Mouse (Mus musculus): ENCODE data around the gene Tkt. TPM values are rescaled to one million over a fixed set of nuclear protein-coding genes. Genes with fewer than 3 reads are reported as not detected.

Tkt gene
- polyA plus RNA-seq, 1 experiment from 2014 or later: 206 TPM

DNA sequence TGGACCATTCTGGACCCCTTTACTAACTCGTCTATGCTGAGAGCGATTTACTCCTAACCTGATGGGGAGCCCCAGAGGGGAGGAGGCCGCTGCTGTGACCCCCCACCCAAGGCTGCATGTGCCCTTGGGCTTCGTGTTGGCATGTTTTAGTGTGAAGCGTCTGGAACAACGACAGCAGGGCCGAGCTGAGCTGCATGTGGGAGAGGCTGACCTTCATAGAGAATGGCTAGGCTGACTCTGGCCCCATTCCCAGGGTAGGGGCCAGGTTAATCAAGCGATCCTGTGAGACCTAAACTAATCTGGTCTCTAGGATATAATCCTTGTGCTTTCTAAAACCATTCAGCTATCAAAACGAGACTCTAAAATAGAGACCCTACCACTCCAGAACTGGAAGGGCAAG is 9.6 kb downstream of the Tkt start:
- no peak overlapping the region for H3K4me2 ChIP-seq
- H3K36me3 ChIP-seq: peaks cover 47% of the 10 kb centered on the region
- no peak for ATAC-seq (ENCODE audit: insufficient number of reproducible peaks, low FRiP score, low TSS enrichment, low read depth)
- H3K4me1 ChIP-seq: peaks cover 5% of the 10 kb centered on the region; the same call in 1 of the 2 replicates
- H3K27me3 ChIP-seq: no peaks in the 10 kb centered on the region
- no peak overlapping the region for H3K4me3 ChIP-seq
- H3K9me3 ChIP-seq: no peaks in the 10 kb centered on the region
- 71% methylated on average over 9 of the region's 9 CpGs for WGBS
- H3K9ac ChIP-seq: no peak overlapping the region
- no peak overlapping the region for H3K27ac ChIP-seq

- Histone ChIP-seq H3K9me3 (no peaks in the 10 kb centered on the region), H3K27ac (no peak overlapping the region), H3K9ac (no peak overlapping the region), H3K36me3 (peaks cover 54% of the 10 kb centered on the region), H3K27me3 (no peaks in the 10 kb centered on the region), H3K4me3 (no peak overlapping the region), H3K4me1 (no peaks in the 10 kb centered on the region), H3K4me2 (no peak overlapping the region; the same call in 1 of the 2 replicates)
- ATAC-seq (ENCODE audit: insufficient number of reproducible peaks, low FRiP score, low TSS enrichment, low read depth): peak; percentile 41; the same call in 1 of the 2 replicates
- WGBS: 80% methylated on average over 17 of the region's 17 CpGs
Observed at GRCm38 (mm10) chr14:30559321-30559850, 11.2 kb downstream of the Tkt start.

- no peak overlapping the region for H3K9ac ChIP-seq
- H3K4me2 ChIP-seq: no peak overlapping the region
- H3K4me3 ChIP-seq: no peak overlapping the region
- H3K27me3 ChIP-seq: no peaks in the 10 kb centered on the region
- H3K27ac ChIP-seq: no peak overlapping the region
- H3K9me3 ChIP-seq: no peaks in the 10 kb centered on the region
- no peaks in the 10 kb centered on the region for H3K4me1 ChIP-seq
- 93% methylated on average over 13 of the region's 13 CpGs for WGBS
- no peak for ATAC-seq (ENCODE audit: insufficient number of reproducible peaks, low FRiP score, low TSS enrichment, low read depth)
- peaks cover 69% of the 10 kb centered on the region for H3K36me3 ChIP-seq
Observed at GRCm38 (mm10) chr14:30560803-30561389, 12.7 kb downstream of the Tkt start.

- Histone ChIP-seq H3K27me3 (no peaks in the 10 kb centered on the region), H3K36me3 (peaks cover 69% of the 10 kb centered on the region), H3K4me2 (no peak overlapping the region), H3K27ac (no peak overlapping the region), H3K9ac (no peak overlapping the region), H3K4me1 (no peaks in the 10 kb centered on the region), H3K9me3 (no peaks in the 10 kb centered on the region), H3K4me3 (no peak overlapping the region)
- no peak for ATAC-seq (ENCODE audit: insufficient number of reproducible peaks, low FRiP score, low TSS enrichment, low read depth)
- 83% methylated on average over 14 of the region's 14 CpGs for WGBS
Observed at GRCm38 (mm10) chr14:30561470-30562187, 13.5 kb downstream of the Tkt start.

DNA sequence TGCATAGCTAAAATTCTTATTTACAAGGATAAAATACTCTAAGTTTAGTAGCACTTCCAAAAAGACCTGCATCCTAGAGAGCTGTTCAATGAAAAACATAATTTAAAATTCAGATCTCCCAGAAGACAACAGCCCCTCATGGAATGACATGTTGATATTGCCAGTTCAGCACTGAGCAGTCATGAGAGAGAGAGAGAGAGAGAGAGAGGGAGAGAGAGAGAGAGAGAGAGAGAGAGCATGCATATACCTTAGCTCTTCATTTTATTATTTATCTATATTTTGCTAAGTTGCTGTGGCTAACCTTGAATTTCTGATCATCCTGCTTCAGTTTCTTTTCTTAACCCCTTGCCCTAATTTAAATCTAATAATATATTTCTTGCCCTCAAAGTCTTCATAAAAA is 14.2 kb downstream of the Tkt start:
- Histone ChIP-seq H3K9ac (no peak overlapping the region), H3K27me3 (no peaks in the 10 kb centered on the region), H3K4me1 (no peaks in the 10 kb centered on the region), H3K4me3 (no peak overlapping the region), H3K27ac (no peak overlapping the region), H3K4me2 (no peak overlapping the region), H3K36me3 (peaks cover 76% of the 10 kb centered on the region), H3K9me3 (no peaks in the 10 kb centered on the region)
- ATAC-seq (ENCODE audit: insufficient number of reproducible peaks, low FRiP score, low TSS enrichment, low read depth): no peak

DNA sequence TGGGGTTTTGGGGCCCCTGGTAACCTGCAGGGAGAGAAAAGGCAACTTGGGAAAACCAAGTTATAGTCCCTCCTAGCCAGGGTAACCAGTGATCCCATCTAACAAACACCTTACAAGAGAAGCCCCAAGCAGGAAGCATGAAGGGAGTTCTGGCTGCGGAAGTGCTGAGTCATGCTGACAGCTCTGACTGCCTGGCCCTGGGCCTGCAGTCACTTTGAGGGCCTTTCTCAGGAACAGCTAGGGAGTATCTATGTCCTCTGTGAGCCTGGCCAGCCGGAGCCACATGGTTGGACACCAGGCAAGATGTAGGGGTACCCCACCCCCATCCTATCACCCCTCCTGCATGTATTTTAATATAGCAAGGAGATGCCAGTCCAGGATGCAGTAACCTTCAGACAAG is 16.3 kb downstream of the Tkt start:
- H3K4me2 ChIP-seq: no peak overlapping the region
- WGBS: 83% methylated on average over 2 of the region's 2 CpGs
- no peak overlapping the region for H3K27ac ChIP-seq
- H3K4me3 ChIP-seq: no peak overlapping the region
- no peaks in the 10 kb centered on the region for H3K27me3 ChIP-seq
- ATAC-seq (ENCODE audit: insufficient number of reproducible peaks, low FRiP score, low TSS enrichment, low read depth): no peak
- no peaks in the 10 kb centered on the region for H3K4me1 ChIP-seq
- H3K9ac ChIP-seq: no peak overlapping the region
- H3K36me3 ChIP-seq: peaks cover 82% of the 10 kb centered on the region
- H3K9me3 ChIP-seq: no peaks in the 10 kb centered on the region

- peaks cover 82% of the 10 kb centered on the region for H3K36me3 ChIP-seq
- H3K27me3 ChIP-seq: no peaks in the 10 kb centered on the region
- H3K9ac ChIP-seq: no peak overlapping the region
- H3K4me1 ChIP-seq: no peaks in the 10 kb centered on the region
- H3K4me2 ChIP-seq: no peak overlapping the region
- no peak overlapping the region for H3K27ac ChIP-seq
- ATAC-seq (ENCODE audit: insufficient number of reproducible peaks, low FRiP score, low TSS enrichment, low read depth): no peak
- no peak overlapping the region for H3K4me3 ChIP-seq
- H3K9me3 ChIP-seq: no peaks in the 10 kb centered on the region
- WGBS: 91% methylated on average over 6 of the region's 6 CpGs
Observed at GRCm38 (mm10) chr14:30566317-30566716, 18.2 kb downstream of the Tkt start.

GRCm38 (mm10) chr14:30568016-30568415 is 19.9 kb downstream of the Tkt start:
- 95% methylated on average over 9 of the region's 9 CpGs for WGBS

GRCm38 (mm10) chr14:30570303-30570702 is 22.1 kb downstream of the Tkt start:
- H3K9ac ChIP-seq: no peak overlapping the region
- peaks cover 92% of the 10 kb centered on the region for H3K36me3 ChIP-seq

More at GRCm38 (mm10) chr14:30568016-30568415, 19.9 kb downstream of the Tkt start:
- Histone ChIP-seq H3K27me3 (no peaks in the 10 kb centered on the region), H3K4me1 (no peaks in the 10 kb centered on the region), H3K36me3 (peaks cover 92% of the 10 kb centered on the region), H3K4me3 (no peak overlapping the region), H3K9me3 (no peaks in the 10 kb centered on the region), H3K27ac (no peak overlapping the region), H3K9ac (no peak overlapping the region), H3K4me2 (no peak overlapping the region)
- ATAC-seq (ENCODE audit: insufficient number of reproducible peaks, low FRiP score, low TSS enrichment, low read depth): no peak

GRCm38 (mm10) chr14:30572253-30572652 is 24.1 kb downstream of the Tkt start:
- no peak overlapping the region for H3K4me2 ChIP-seq
- H3K27me3 ChIP-seq: no peaks in the 10 kb centered on the region
- H3K4me1 ChIP-seq: peaks cover 12% of the 10 kb centered on the region
- H3K27ac ChIP-seq: no peak overlapping the region; the same call in 1 of the 2 replicates
- H3K36me3 ChIP-seq: peaks cover 81% of the 10 kb centered on the region
- no peak overlapping the region for H3K9ac ChIP-seq
- H3K4me3 ChIP-seq: no peak overlapping the region
- 87% methylated on average over 10 of the region's 10 CpGs for WGBS
- ATAC-seq (ENCODE audit: insufficient number of reproducible peaks, low FRiP score, low TSS enrichment, low read depth): no peak
- no peaks in the 10 kb centered on the region for H3K9me3 ChIP-seq

More at GRCm38 (mm10) chr14:30570303-30570702, 22.1 kb downstream of the Tkt start:
- WGBS: 82% methylated on average over 9 of the region's 9 CpGs
- no peak for ATAC-seq (ENCODE audit: insufficient number of reproducible peaks, low FRiP score, low TSS enrichment, low read depth)
- Histone ChIP-seq H3K4me1 (0 out of 2 replicates have a peak, but pooled peaks cover 2% of the 10 kb centered on the region), H3K9me3 (no peaks in the 10 kb centered on the region), H3K27ac (no peak overlapping the region), H3K27me3 (no peaks in the 10 kb centered on the region), H3K4me2 (no peak overlapping the region), H3K4me3 (no peak overlapping the region)

- Histone ChIP-seq H3K4me3 (no peak overlapping the region), H3K4me1 (peaks cover 12% of the 10 kb centered on the region), H3K9ac (no peak overlapping the region), H3K27ac (0 out of 2 replicates have a peak overlapping the region, but pooled peaks have one; percentile 5), H3K27me3 (no peaks in the 10 kb centered on the region), H3K4me2 (no peak overlapping the region), H3K9me3 (no peaks in the 10 kb centered on the region), H3K36me3 (peaks cover 71% of the 10 kb centered on the region)
- ATAC-seq (ENCODE audit: insufficient number of reproducible peaks, low FRiP score, low TSS enrichment, low read depth): no peak
- 71% methylated on average over 8 of the region's 8 CpGs for WGBS
Observed at GRCm38 (mm10) chr14:30573235-30573634, 25.1 kb downstream of the Tkt start.

DNA sequence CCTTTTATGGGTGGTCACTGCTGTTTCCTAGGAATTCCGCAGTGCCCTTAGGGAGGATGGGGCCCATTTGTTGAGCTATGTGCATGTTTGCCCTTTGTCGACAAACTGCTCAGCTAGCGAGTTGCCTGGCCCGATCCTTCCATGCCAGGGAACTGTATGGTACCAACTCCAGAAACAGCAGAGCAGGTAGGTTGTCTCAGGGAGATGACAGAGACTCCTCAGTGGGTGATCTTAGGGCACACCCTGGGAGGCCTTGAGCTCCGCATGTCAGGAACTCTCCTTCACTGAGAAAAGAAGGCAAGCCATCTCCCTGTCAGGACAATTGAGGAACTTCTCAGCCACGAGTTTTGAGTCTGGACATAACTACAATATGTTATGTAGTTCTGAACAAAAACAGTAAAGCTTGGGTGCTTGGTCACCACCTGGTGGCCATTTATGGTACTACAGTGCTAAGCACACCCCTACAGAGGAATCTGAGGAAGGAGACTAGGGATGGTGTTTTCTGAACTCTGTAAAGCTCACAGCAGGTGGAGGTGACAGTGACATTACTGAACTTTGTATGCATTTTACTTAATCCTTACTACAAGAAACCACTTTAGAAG is 25.9 kb downstream of the Tkt start:
- no peaks in the 10 kb centered on the region for H3K9me3 ChIP-seq
- peaks cover 63% of the 10 kb centered on the region for H3K36me3 ChIP-seq
- H3K27me3 ChIP-seq: no peaks in the 10 kb centered on the region
- no peak overlapping the region for H3K4me3 ChIP-seq
- WGBS: 63% methylated on average over 6 of the region's 6 CpGs
- H3K9ac ChIP-seq: no peak overlapping the region
- peaks cover 12% of the 10 kb centered on the region for H3K4me1 ChIP-seq
- no peak for ATAC-seq (ENCODE audit: insufficient number of reproducible peaks, low FRiP score, low TSS enrichment, low read depth)
- no peak overlapping the region for H3K4me2 ChIP-seq
- H3K27ac ChIP-seq: 0 out of 2 replicates have a peak overlapping the region, but pooled peaks have one; percentile 5
